Mouse (Mus musculus) lung, postnatal 25 days (tissue): ENCODE data around the gene Zfy2.

Source experiments
- DNase-seq: peaks from one replicate; pipeline ENCODE4 v3.0.0; 2022; ENCODE audit warnings: low spot score

Zfy2 gene

DNA sequence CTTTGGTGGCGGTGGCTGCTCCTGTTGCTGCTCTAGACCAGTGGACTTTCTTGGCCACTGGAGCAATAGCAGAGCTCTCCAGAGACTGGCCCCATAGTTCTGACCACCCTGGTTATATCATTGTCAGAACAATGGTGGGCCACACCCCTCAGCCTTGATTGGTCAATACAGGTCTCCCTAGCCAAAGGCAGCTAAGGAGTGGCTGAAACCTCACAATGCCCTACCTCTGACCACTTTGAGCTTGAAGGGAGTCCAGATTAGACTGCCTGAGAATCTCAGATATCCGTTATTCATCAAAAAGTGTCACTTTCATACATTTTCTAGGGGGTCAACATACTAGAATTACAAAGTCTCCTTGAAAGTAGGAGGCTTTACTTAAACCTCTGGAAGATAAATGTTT is at the start of gene Zfy2:
Gene Zfy2 (minus strand): TSS at position 101 of the 400 bp plus-strand sequence.
- no peak for DNase-seq
